Mouse (Mus musculus) liver, adult 2 months (tissue): ENCODE data around the gene Rassf8. TPM values are rescaled to one million over a fixed set of nuclear protein-coding genes. Genes with fewer than 3 reads are reported as not detected.

ENCODE experiments used
- DNase-seq: peaks from one replicate; pipeline ENCODE4 v3.0.0-alpha.2; 2011; ENCODE audit warnings: low read depth, low spot score; ENCODE audit errors: extremely low read depth
- H3K27ac ChIP-seq: fragments of 200-500 bp; replicated peaks from 2 replicates; pipeline ENCODE4 v1.5.1; 2012; ENCODE audit warnings: low read depth, mild to moderate bottlenecking, control low read depth, inconsistent platforms, low read length; ENCODE audit not compliant: insufficient read depth
- H3K27me3 ChIP-seq: fragments of 200-500 bp; 2 replicates; pipeline ENCODE4 v1.6.1; 2012; ENCODE audit warnings: mild to moderate bottlenecking, moderate library complexity, low read length, inconsistent platforms; ENCODE audit not compliant: control insufficient read depth, insufficient read depth
- H3K36me3 ChIP-seq: fragments of 200-500 bp; 2 replicates; pipeline ENCODE4 v1.6.1; 2012; ENCODE audit warnings: low read length, inconsistent platforms; ENCODE audit not compliant: control insufficient read depth, insufficient read depth
- H3K4me1 ChIP-seq: fragments of 200-500 bp; 2 replicates; pipeline ENCODE4 v1.6.1; 2011; ENCODE audit warnings: low read length; ENCODE audit not compliant: control insufficient read depth, insufficient read depth
- H3K4me3 ChIP-seq: fragments of 200-500 bp; 2 replicates; pipeline ENCODE4 v1.5.1; 2011; ENCODE audit warnings: low read depth, mild to moderate bottlenecking, control low read depth, low read length, moderate library complexity; ENCODE audit not compliant: insufficient read depth
- H3K79me2 ChIP-seq: fragments of 200-500 bp; 2 replicates; pipeline ENCODE4 v1.6.1; 2012; ENCODE audit warnings: inconsistent platforms, mild to moderate bottlenecking, low read length, moderate library complexity; ENCODE audit not compliant: control insufficient read depth, insufficient read depth
- H3K9ac ChIP-seq: fragments of 200-500 bp; 2 replicates; pipeline ENCODE4 v1.6.1; 2012; ENCODE audit warnings: low read depth, mild to moderate bottlenecking, control low read depth, inconsistent platforms, low read length
- CTCF ChIP-seq: fragments of 200-500 bp; IDR thresholded peaks from 2 replicates; pipeline ENCODE4 v1.5.1; 2011; ENCODE audit warnings: low read depth, low read length, control low read depth
- POLR2A ChIP-seq: fragments of 200-500 bp; IDR thresholded peaks from 2 replicates; pipeline ENCODE4 v1.6.1; 2011; ENCODE audit warnings: low read length, control low read depth; ENCODE audit not compliant: insufficient read depth; ENCODE audit errors: extremely low read depth
- WGBS: fragments of 180-500 bp; shearing (Covaris S2); methylation state at CpG from one replicate; pipeline ENCODE4 v1.1.7; 2018; 5-methylcytosine and 5-hydroxymethylcytosine counted together
- polyA plus RNA-seq: library from polyadenylated mRNA; depleted of rRNA; stranded (reverse); fragments of >200 nt; gene quantifications from 2 replicates; pipeline ENCODE4 v1.2.3, GENCODE M21; 2012
- total RNA-seq: library from RNA; depleted of rRNA; stranded (reverse); fragments of >200 nt; gene quantifications from 2 replicates; pipeline ENCODE4 v1.2.3, GENCODE M21; 2014

Rassf8 gene
- total and polyA plus RNA-seq, 2 experiments: 19.5 to 30.0 TPM

GRCm38 (mm10) chr6:145850789-145851188, 104.2 kb downstream of the Rassf8 start:
- Histone ChIP-seq H3K9ac (no peak overlapping the region), H3K4me3 (no peak overlapping the region), H3K79me2 (no peaks in the 10 kb centered on the region), H3K36me3 (no peaks in the 10 kb centered on the region), H3K27me3 (no peaks in the 10 kb centered on the region), H3K4me1 (no peaks in the 10 kb centered on the region), H3K27ac (no peak overlapping the region)
- WGBS: 80% methylated on average over 2 of the region's 2 CpGs
- TF ChIP-seq POLR2A: no peak
- DNase-seq: no peak

- Histone ChIP-seq H3K79me2 (no peaks in the 10 kb centered on the region), H3K4me1 (peaks cover 2% of the 10 kb centered on the region; the same call in 1 of the 2 replicates), H3K36me3 (no peaks in the 10 kb centered on the region), H3K27ac (no peak overlapping the region), H3K4me3 (no peak overlapping the region), H3K9ac (no peak overlapping the region), H3K27me3 (no peaks in the 10 kb centered on the region)
- no peak for DNase-seq
- TF ChIP-seq CTCF (no peak), POLR2A (no peak)
- WGBS: 88% methylated on average over 11 of the region's 11 CpGs
Measured at GRCm38 (mm10) chr6:145851956-145852355, 105.4 kb downstream of the Rassf8 start.

- 95% methylated on average over 7 of the region's 7 CpGs for WGBS
- Histone ChIP-seq H3K9ac (no peak overlapping the region), H3K79me2 (no peaks in the 10 kb centered on the region), H3K36me3 (no peaks in the 10 kb centered on the region), H3K4me1 (peaks cover 6% of the 10 kb centered on the region), H3K4me3 (no peak overlapping the region), H3K27ac (no peak overlapping the region), H3K27me3 (no peaks in the 10 kb centered on the region)
- DNase-seq: no peak
- TF ChIP-seq CTCF (no peak), POLR2A (no peak)
Measured at GRCm38 (mm10) chr6:145852708-145853107, 106.2 kb downstream of the Rassf8 start.

- H3K4me3 ChIP-seq: no peak overlapping the region
- H3K79me2 ChIP-seq: no peaks in the 10 kb centered on the region
- DNase-seq: peak; percentile 75
- WGBS: 83% methylated on average over 10 of the region's 10 CpGs
- H3K36me3 ChIP-seq: no peaks in the 10 kb centered on the region
- no peak for TF ChIP-seq POLR2A
- TF ChIP-seq CTCF: no peak
- no peak overlapping the region for H3K27ac ChIP-seq
- H3K9ac ChIP-seq: no peak overlapping the region
- no peaks in the 10 kb centered on the region for H3K27me3 ChIP-seq
- peaks cover 8% of the 10 kb centered on the region for H3K4me1 ChIP-seq
Measured at GRCm38 (mm10) chr6:145853356-145854079, 107.0 kb downstream of the Rassf8 start.

GRCm38 (mm10) chr6:145854756-145855155, 108.2 kb downstream of the Rassf8 start:
- Histone ChIP-seq H3K9ac (no peak overlapping the region), H3K27me3 (no peaks in the 10 kb centered on the region), H3K4me3 (no peak overlapping the region), H3K27ac (no peak overlapping the region), H3K36me3 (no peaks in the 10 kb centered on the region), H3K4me1 (peaks cover 8% of the 10 kb centered on the region), H3K79me2 (no peaks in the 10 kb centered on the region)
- TF ChIP-seq POLR2A: no peak
- no peak for TF ChIP-seq CTCF
- DNase-seq: no peak
- WGBS: 87% methylated on average over 5 of the region's 5 CpGs
